Mouse (Mus musculus) stomach, embryonic 16.5 days (tissue): ENCODE results near the gene Ddx1. TPM values are rescaled to one million over a fixed set of nuclear protein-coding genes. Genes with fewer than 3 reads are reported as not detected.

Experiments used
- ATAC-seq: fragments of 200-750 bp; cut with Nextera tagmentation; 2 replicates; pipeline ENCODE4 v1.8.0; 2017; ENCODE audit warnings: moderate number of reproducible peaks, moderate TSS enrichment; ENCODE audit not compliant: insufficient read depth, low FRiP score
- H3K27ac ChIP-seq: fragments of 300-500 bp; sonication (generic); 2 replicates; pipeline ENCODE4 v1.5.1; 2014; ENCODE audit warnings: low read length
- H3K27me3 ChIP-seq: fragments of 300-500 bp; sonication (generic); 2 replicates; pipeline ENCODE4 v1.6.1; 2014; ENCODE audit warnings: low read length, control low read depth, mixed read lengths; ENCODE audit not compliant: control insufficient read depth, insufficient read depth
- H3K36me3 ChIP-seq: fragments of 300-500 bp; sonication (generic); 2 replicates; pipeline ENCODE4 v1.6.1; 2014; ENCODE audit warnings: low read length; ENCODE audit not compliant: control insufficient read depth, insufficient read depth
- H3K4me1 ChIP-seq: fragments of 300-500 bp; sonication (generic); 2 replicates; pipeline ENCODE4 v1.6.1; 2014; ENCODE audit warnings: low read length, control low read depth, mixed read lengths; ENCODE audit not compliant: control insufficient read depth, insufficient read depth
- H3K4me2 ChIP-seq: fragments of 300-500 bp; sonication (generic); 2 replicates; pipeline ENCODE4 v1.6.1; 2014; ENCODE audit warnings: low read depth, low read length, mixed read lengths
- H3K4me3 ChIP-seq: fragments of 300-500 bp; sonication (generic); replicated peaks from 2 replicates; pipeline ENCODE4 v1.5.1; 2014; ENCODE audit warnings: mild to moderate bottlenecking, low read length
- H3K9ac ChIP-seq: fragments of 300-500 bp; sonication (generic); 2 replicates; pipeline ENCODE4 v1.6.1; 2014; ENCODE audit warnings: low read length
- H3K9me3 ChIP-seq: fragments of 300-500 bp; sonication (generic); replicated peaks from 2 replicates; pipeline ENCODE4 v1.6.1; 2016; ENCODE audit warnings: low read length, control low read depth; ENCODE audit not compliant: control insufficient read depth
- WGBS: fragments of 180-500 bp; shearing (Covaris S2); extraction: QIAGEN DNeasy Blood & Tissue Kit; methylation state at CpG from one replicate; pipeline ENCODE4 v1.1.7; 2014; 5-methylcytosine and 5-hydroxymethylcytosine counted together
- polyA plus RNA-seq: library from polyadenylated mRNA; unstranded; fragments of >200 nt; fragmentation: Nextera tagmentation; extraction: Ambion mirVana; gene quantifications from 2 replicates; pipeline ENCODE4 v1.2.1, GENCODE M21; 2015

The Ddx1 gene
- polyA plus RNA-seq: 122 and 134 TPM in 2 replicates

DNA sequence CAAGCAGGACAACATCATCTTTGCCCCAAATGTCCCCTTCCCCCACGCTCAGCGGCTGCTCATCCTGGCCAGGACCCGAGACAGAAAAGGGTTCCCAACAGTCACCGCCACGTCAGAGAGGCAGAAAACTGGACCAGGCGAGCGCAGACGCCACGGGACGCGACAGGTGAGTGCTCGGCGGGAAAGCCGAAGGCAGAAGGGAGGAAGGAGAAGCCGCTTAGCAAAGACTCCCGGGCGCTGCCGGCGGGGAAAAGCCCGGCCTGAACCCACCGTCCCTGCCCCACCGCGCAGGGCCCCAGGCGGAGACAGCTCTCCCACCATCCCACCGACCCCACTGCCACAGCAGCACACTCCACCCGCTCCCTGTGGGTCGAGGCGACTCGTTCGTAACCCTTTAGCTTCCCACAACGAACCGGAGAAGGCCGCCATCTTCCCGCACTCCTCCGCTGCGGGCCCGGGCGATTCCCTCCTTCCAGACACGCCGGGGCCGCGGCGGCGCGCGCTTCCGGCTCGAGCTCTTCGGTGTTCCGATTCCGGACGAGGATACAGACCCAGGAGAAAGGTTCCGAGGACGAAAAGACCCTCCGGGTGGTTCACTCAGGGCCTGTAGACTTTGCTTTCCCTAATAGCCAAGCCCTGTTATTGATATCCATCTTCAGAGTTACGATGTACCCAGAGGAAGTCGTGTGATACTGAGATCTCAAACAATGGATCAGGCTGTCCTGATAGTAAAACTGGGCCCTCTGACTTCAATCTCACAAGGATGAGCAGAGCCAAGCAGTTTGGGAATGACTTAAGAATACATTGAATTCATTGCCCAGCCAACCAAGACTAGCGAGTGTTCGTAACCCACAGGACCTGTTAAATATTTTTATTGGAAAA lies at the start of gene Ddx1:
Ddx1 (minus strand) TSS at position 523 of the 882 bp plus-strand sequence.
- peak within 1 kb of the TSS; percentile 65 for H3K4me2 ChIP-seq
- 3% methylated on average over 58 of the region's 59 CpGs for WGBS
- no peaks in the 10 kb centered on the region for H3K27me3 ChIP-seq
- peak; percentile 93 for ATAC-seq
- H3K4me1 ChIP-seq: peaks cover 3% of the 10 kb centered on the region; the same call in 1 of the 2 replicates
- peak within 1 kb of the TSS; percentile 86 for H3K27ac ChIP-seq
- no peaks in the 10 kb centered on the region for H3K9me3 ChIP-seq
- peak within 1 kb of the TSS; percentile 98 for H3K4me3 ChIP-seq
- H3K36me3 ChIP-seq: 0 out of 2 replicates have a peak, but pooled peaks cover 3% of the 10 kb centered on the region
- H3K9ac ChIP-seq: peak within 1 kb of the TSS; percentile 96

GRCm38 (mm10) chr12:13293421-13293881 lies 44.4 kb upstream of the Ddx1 start:
- Histone ChIP-seq H3K9me3 (no peaks in the 10 kb centered on the region), H3K27ac (no peak overlapping the region), H3K27me3 (no peaks in the 10 kb centered on the region), H3K9ac (no peak overlapping the region), H3K4me1 (no peaks in the 10 kb centered on the region), H3K4me3 (no peak overlapping the region), H3K36me3 (no peaks in the 10 kb centered on the region), H3K4me2 (no peak overlapping the region)
- 39% methylated on average over 3 of the region's 3 CpGs for WGBS
- ATAC-seq: no peak

DNA sequence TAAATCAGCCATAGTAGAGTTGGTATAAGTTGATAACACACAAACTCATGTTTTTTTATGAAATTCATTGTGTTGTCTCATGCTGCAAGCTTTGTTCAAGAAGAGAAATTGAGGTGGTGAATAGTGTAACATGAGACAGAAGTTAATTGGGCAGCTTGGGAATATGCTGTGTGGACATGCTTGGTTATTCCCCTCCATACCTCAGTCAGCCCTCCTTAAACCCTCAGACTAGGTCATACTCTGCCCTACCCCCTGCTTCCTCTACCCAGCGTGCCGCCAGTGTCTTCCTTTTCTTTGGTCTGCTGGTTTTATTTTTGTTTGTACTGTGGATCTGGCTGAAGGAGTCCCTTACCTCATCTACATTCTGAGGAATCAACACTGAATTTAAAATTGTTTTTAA lies 42.4 kb upstream of the Ddx1 start:
- H3K27me3 ChIP-seq: no peaks in the 10 kb centered on the region
- H3K9ac ChIP-seq: no peak overlapping the region
- no peaks in the 10 kb centered on the region for H3K9me3 ChIP-seq
- H3K36me3 ChIP-seq: no peaks in the 10 kb centered on the region
- no peak overlapping the region for H3K4me3 ChIP-seq
- WGBS: 88% methylated on average over 2 of the region's 2 CpGs
- H3K27ac ChIP-seq: no peak overlapping the region
- H3K4me2 ChIP-seq: no peak overlapping the region
- H3K4me1 ChIP-seq: no peaks in the 10 kb centered on the region
- ATAC-seq: no peak

- Histone ChIP-seq H3K9me3 (no peaks in the 10 kb centered on the region), H3K4me3 (peak overlapping the region; percentile 98), H3K9ac (peak overlapping the region; percentile 94), H3K4me1 (peaks cover 5% of the 10 kb centered on the region), H3K27me3 (no peaks in the 10 kb centered on the region), H3K27ac (no peak overlapping the region), H3K36me3 (0 out of 2 replicates have a peak, but pooled peaks cover 4% of the 10 kb centered on the region), H3K4me2 (peak overlapping the region; percentile 83)
- WGBS: 45% methylated on average over 16 of the region's 16 CpGs
- no peak for ATAC-seq
Observed at GRCm38 (mm10) chr12:13269570-13270390, 20.8 kb upstream of the Ddx1 start.

- 0 out of 2 replicates have a peak within 1 kb of the TSS, but pooled peaks have one; percentile 46 for H3K27ac ChIP-seq
- WGBS: 2% methylated on average over 38 of the region's 38 CpGs
- ATAC-seq: peak; percentile 92
- H3K4me2 ChIP-seq: peak within 1 kb of the TSS; percentile 83
- H3K9me3 ChIP-seq: no peaks in the 10 kb centered on the region
- H3K9ac ChIP-seq: peak within 1 kb of the TSS; percentile 94
- H3K4me1 ChIP-seq: peaks cover 5% of the 10 kb centered on the region
- H3K27me3 ChIP-seq: no peaks in the 10 kb centered on the region
- no peaks in the 10 kb centered on the region for H3K36me3 ChIP-seq
- H3K4me3 ChIP-seq: peak within 1 kb of the TSS; percentile 98
Observed at GRCm38 (mm10) chr12:13268826-13269449, 19.9 kb upstream of the Ddx1 start, which contains the start of gene Nbas. TSS of gene Nbas (plus strand) at chr12:13269133.

- Histone ChIP-seq H3K9me3 (no peaks in the 10 kb centered on the region), H3K27ac (no peak overlapping the region), H3K27me3 (no peaks in the 10 kb centered on the region), H3K4me2 (peak overlapping the region; percentile 83; the same call in 1 of the 2 replicates), H3K4me3 (peak overlapping the region; percentile 98), H3K9ac (peak overlapping the region; percentile 94), H3K4me1 (peaks cover 5% of the 10 kb centered on the region), H3K36me3 (no peaks in the 10 kb centered on the region)
- ATAC-seq: peak; percentile 14; the same call in 1 of the 2 replicates
- 45% methylated on average over 3 of the region's 3 CpGs for WGBS
Observed at GRCm38 (mm10) chr12:13268412-13268811, 19.4 kb upstream of the Ddx1 start.

DNA sequence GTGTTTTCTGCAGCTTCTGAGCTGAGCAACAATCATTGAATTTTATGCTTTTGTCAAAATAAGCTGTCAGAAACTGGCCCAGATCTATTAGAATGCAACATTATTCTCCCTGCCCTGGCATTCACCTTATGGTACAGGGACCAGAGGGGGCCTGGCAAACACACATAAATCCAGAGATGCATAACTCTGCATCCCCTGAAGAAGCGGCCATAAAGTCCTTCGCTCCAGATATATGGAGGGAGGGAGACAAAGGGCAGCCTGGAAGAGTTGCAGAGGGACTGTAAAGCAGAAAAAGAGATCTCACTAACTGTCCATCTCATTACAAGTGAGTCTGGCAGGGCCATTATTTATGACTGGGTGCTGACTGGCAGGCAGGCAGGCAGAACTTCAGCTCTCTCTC lies 6.7 kb upstream of the Ddx1 start:
- Histone ChIP-seq H3K27ac (no peak overlapping the region), H3K27me3 (no peaks in the 10 kb centered on the region), H3K36me3 (no peaks in the 10 kb centered on the region), H3K4me2 (no peak overlapping the region), H3K4me3 (no peak overlapping the region), H3K4me1 (no peaks in the 10 kb centered on the region), H3K9me3 (no peaks in the 10 kb centered on the region), H3K9ac (no peak overlapping the region)
- ATAC-seq: no peak
- 75% methylated on average over 2 of the region's 2 CpGs for WGBS

GRCm38 (mm10) chr12:13255068-13255467 lies 6.1 kb upstream of the Ddx1 start:
- ATAC-seq: no peak
- WGBS: 46% methylated on average over 3 of the region's 3 CpGs

More at GRCm38 (mm10) chr12:13255068-13255467, 6.1 kb upstream of the Ddx1 start:
- H3K9me3 ChIP-seq: no peaks in the 10 kb centered on the region
- H3K4me1 ChIP-seq: no peaks in the 10 kb centered on the region
- H3K4me3 ChIP-seq: no peak overlapping the region
- H3K27ac ChIP-seq: no peak overlapping the region
- H3K36me3 ChIP-seq: no peaks in the 10 kb centered on the region
- H3K4me2 ChIP-seq: no peak overlapping the region
- H3K9ac ChIP-seq: no peak overlapping the region
- H3K27me3 ChIP-seq: no peaks in the 10 kb centered on the region
